Mouse (Mus musculus) thymus, postnatal 0 days (tissue): ENCODE results near the gene Polr3a. TPM values are rescaled to one million over a fixed set of nuclear protein-coding genes. Genes with fewer than 3 reads are reported as not detected.
A peak's percentile ranks its signal among the peaks of the same experiment; 100 is the strongest.

Experiments used
- DNase-seq: peaks from one replicate; pipeline ENCODE4 v3.0.0-alpha.2; 2015; ENCODE audit warnings: low spot score
- polyA plus RNA-seq: library from polyadenylated mRNA; unstranded; fragments of >200 nt; fragmentation: Nextera tagmentation; extraction: Ambion mirVana; gene quantifications from 2 replicates; pipeline ENCODE4 v1.2.1, GENCODE M21; 2015

Gene Polr3a
- polyA plus RNA-seq = 14.7 and 18.5 TPM in 2 replicates

DNA sequence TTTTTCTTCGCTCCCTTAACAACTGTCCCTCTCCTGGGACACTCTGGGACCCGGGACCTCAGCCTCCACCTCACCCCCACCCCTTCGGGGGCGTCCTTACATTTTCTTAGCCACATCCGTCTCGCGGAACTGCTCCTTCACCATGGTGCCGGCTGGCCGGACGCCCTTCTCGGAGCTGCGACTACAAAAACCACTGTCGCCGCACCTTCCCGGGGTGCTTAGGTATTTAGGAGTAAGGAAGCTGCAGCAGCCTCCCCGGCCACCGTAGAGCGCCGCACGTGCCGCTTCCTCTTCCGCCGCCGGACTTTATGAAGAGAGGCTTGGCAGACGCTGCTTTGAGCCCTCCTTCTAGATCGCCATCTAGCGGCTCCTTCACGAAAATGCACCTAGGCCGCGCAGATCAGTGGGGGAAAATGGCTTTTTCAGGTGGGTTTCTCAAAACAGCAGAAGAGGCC is at the start of gene Polr3a, which contains the start of gene Rps24:
TSS of gene Polr3a (minus strand) at position 286 of the 455 bp plus-strand sequence.
TSS of gene Rps24 (plus strand) at position 353 of the 455 bp plus-strand sequence.
- peak; percentile 94 for DNase-seq

DNA sequence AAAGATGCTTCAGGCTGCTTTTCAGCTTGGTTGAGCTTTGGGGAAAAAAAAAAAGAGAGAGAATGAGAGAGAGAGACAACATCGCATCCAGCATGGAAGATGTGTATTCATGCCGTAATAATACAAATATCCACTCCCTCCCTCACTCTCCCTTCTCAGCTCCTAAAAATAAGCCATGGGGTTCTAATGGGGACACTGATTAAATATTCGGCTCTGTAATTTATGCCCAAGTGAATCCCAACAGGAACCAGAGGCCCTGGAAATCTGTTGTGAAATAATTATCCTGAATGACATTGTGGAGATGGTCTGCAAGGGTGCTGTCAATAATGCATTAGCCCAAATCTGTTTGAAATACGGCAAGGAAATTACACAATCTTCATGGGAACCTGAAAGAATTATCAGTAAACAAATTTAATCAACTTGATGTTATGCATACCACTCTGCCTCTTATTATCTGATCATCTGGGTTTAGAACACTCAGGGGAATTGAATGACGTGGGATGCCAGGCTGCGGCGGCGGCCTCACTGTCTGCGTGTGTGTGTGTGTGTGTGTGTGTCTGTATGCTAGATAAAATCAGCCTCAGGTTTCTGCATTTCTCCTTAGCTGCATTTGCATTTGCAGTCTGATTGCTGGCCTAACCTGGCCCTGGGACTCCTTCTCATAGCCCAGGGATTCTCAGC is 48.1 kb upstream of the Polr3a start:
- DNase-seq = no peak

DNA sequence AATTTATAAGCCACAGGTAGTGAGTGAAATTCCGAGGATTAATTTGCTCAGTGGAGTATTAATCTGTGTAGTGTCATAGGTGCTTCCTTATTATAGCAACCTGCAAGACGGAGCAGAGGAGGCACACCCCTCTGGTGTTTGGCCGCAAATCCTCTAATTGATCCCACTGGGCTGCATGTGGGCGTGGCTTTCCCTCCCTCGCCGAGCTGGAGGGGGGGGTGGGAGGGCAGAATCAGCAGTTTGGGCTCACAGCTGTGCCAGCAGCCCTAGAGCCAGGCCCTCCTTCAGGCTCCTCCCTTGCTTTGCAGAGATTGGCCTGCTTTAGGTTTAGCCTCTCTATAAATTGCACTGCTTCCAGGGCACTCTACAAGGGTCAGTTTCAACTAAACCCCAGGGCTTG is 43.4 kb upstream of the Polr3a start:
- no peak for DNase-seq

DNA sequence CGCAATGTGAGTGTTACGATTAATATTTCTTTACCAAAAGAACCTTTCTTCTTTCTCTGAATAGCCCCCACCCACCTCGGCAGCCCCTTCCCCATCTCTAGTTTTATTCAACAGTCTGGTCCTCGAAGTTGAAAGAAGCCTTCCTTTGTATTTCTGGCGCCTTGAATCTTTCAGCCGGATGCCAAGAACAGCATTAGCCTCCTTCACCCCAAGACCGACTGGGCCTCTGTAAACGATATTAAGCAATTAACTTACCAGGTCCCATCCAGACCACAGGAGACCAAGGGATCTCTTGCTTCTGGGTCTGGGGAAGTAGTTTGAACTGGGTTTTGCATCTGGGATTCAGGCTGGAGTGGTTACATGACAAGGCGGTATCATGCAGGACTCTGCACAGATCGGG is 39.6 kb upstream of the Polr3a start:
- DNase-seq = no peak

DNA sequence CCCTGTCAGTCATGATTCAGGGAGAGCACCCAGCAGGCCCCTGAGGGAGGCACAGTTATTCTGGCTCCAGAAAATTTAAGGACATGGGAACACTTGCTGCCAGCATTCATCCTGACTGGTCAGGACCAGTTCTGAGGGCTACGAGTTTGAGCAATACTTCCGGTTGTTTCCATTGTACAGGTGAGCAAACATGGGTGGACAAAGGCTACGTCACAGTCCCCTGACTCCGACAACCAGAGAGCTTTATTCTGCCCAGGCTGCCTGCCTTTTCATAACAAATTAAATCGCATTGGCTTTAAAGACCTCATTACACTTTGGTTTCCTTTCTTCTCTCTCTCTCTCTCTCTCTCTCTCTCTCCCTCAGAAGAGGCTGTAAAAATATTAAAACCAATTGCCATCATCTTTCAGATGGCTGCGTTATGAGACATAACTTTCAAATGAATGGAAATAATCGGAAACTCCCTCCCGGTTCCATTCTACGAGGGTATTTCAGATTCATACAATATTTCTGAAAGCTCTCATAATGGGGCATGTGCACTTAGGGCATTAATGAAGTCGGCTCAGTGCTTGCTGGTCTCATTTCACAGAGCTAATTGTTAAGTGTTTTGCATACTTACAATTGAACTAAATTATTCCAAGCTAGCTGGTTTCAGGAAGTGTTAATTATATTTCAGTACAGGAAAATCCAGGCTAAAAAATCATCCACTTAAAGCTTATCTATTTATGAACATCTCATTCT is 39.0 kb upstream of the Polr3a start:
- no peak for DNase-seq

DNA sequence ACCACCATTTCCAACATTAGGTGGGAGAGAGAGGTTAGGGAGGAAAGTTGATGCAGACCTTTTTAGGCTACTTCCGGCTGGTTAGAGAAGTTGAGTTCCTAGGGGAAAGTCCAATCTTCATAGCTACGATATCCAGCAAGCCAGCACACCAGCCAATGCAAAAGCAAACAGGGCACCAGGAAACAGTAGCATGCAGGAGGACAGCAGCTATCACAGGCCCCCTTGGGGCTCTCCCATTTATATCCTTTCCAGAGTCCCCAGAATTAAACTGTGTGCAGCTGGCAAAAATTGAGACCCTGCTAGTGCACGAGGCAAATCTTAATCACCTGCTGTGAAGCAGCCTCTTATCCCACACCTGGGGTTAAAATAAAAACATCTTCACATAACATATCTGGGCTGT is 38.3 kb upstream of the Polr3a start:
- no peak for DNase-seq

DNA sequence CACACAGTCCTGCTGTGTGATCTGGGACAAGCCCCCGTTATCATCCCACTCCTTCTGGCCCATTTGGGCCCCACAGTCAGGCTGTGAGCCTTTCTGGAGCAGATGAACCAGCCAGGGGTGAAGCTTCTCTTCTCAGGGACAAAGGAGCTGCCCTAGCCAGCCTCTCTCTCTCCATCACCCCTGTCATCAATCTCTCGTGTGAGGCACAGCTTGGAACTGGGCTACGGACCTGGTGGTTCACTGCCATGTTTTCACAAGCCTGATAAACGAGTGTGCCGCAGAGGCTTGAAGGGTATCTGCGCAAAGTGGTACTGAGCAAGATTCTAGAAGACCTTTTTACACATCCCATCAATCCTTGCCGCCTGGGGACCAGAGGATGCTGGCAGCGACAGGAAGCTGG is 34.7 kb upstream of the Polr3a start:
- no peak for DNase-seq

DNA sequence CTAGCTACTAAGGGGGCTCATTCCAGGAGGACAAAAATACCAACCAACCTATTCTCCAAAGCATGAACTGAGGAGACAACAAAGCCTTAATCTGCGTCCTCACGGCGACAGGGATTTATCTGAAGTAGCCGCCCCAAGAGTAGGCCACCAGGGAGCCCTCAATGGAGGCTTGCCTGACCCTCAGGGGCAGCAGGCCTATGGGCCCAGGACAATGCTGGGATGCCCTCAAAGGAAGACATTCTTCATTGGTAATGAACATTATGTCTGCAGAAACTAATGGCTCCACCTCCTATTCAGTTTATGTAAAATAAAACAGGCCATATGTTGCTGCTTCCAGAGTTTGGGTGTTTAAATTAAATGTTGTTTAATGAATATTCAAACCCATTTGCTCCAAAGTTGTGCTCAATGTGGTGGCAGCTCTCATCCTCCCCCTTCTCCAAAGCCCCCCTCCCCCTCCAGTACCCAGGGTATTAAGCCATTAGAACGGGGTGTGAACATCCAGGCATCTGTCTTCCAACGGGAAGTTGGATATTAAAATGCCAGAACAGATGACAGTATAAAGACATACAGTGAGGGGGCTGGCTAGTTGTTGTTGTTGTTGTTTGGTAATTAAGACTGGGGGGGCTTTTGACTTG is 25.8 kb upstream of the Polr3a start:
- no peak for DNase-seq

DNA sequence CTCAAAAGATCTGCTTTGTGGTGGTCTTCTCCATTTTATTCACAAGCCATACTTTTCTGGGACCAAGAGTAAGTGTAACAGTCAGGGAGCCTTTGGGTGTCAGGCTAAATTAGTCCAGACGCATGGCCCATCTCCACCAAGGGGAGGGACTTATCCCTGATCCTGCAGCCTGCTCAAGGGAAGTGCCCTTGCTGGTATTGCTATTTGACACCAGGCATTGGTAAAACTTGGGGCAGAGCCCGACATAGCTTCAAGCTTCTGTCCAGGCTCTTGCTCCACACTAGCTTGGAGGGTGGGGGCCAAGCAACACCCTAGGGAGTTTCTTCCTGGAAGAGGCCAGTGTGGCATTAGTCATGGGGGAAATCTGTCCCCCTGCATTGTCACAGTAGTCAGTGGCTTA is 23.8 kb upstream of the Polr3a start:
- no peak for DNase-seq

DNA sequence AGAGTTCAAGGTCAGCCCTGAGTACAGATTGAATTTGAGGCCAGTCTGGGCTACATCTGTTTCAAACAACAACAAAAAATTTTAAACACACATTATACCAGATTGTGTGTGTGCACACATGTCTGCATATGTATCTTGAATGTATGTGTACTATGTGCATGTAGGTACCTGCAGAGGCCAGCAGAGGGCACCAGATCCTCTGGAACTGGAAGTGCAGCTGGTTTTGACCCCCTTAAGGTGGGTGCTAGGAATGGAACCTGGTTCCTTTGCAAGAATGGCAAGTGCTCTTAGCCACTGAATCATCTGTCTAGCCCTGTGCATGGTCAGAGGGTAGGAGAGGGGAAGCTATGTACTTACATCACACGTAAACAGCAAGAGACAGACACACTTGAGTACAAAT is 23.4 kb upstream of the Polr3a start:
- no peak for DNase-seq

DNA sequence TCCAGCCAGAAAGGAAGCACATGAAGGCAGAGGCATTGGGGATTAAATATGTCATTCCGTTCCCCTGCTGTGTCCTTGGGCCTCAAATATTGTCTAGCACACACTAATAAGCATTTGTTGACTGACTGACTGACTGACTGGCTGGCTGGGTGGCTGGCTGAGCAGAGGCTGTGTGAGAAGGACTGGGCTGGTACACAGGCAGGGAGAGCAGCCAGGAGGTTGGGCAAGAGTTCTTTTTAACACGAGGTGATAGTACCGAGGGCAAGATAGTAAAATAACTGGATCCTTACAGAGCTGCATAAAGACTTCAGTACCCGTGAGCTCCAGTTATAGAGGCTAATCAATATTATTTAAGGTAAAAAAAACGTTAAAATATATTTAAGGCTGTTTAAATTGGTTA is 22.7 kb upstream of the Polr3a start:
- no peak for DNase-seq

DNA sequence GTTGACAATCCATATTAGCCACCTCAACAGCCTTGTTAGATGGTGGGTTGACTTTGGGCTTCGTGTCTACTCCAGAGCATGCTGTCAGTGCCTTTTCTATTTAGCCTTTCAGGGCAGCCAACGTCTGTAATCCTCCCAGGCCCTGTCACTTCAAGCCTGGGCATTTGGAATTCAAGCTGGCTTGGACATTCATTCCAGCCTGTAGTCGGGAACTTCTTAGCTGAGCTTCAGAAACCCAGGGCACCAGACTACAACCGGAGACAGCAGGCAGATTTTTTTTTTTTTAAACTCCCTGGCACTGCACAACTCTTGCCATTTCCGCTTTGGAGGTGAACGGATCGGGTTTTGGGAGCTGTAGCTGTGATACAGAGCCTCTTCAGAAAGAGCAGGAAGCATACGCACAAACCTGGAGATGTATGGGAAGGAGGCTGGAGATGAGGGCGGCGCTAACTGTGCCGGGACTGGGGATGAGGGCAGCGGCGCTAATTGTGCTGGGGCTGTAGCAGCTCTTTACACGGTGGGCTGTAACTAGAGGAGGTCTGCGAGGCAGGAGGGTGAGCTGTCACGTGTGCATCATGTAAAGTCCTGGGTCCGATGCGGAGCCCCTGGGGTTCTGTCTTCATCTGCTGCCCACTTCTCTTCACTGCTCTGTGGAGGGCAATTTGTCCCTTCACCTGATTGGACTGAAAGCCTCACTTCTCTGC is 21.4 kb upstream of the Polr3a start:
- DNase-seq = no peak

DNA sequence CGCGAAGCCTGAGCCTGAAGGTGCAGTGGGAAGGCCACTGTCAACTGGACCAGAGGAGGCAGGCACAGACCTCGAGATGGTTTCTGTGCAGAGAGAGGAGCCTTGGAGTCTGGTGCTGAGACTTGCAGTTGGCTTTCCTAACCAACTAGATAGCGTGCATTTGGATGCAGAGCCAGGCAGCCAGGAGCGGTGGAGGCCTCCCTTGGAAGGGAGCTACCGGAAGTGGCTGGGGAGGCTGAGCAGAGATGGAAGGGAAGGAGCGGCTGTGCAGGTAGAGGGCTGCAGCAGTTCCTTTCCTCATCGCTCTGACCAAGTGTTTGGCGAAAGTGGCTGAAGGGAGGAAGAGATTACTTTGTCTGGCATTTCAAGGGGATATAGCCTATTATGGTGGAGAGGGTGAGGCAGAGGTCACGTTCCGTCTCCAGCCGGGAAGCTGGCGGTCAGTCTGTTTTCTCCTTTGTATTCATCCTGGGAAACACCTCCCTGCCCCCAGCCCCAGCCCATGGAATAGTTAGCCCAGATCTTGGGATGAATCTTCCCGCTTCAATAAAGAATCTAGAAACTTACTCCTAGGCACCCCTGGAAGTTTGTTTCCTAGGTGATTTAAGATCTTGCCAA is 20.7 kb upstream of the Polr3a start:
- DNase-seq = no peak

DNA sequence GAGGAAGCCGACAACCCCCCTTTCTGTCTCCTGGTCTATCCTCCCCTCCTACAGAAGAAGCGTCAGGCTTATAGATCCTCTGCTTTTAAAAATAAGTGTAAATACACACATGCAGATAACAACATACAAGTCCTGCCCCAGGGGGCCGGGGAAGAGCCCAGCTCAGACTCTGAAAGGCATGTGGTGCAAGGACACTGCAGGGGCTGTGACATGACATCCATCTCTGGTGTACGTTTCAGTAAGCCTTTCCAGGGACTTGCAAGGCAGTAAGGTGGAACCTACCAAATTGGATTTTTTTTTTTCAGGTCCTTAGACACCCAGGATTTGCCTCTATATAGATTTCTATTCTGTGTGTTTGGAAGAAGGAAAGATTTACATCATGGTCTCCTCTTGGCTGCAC is 14.4 kb upstream of the Polr3a start:
- DNase-seq = no peak

DNA sequence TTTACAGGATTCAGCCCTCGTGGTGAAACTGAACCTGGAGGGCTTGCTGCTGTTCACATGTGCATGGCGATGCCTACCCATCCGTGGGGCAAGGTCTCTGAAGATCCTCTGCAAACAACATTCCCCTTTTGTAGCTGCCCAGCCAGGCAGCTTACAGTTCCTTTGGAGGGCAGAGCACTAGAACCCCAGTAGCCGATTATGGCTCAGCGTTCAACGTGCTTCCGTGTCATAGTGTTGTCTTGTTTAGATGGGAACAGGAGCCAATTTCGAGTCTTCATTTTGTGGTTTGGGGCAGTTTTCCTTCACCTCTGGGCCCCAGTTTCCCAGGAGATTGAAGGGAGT is 14.0 kb upstream of the Polr3a start:
- no peak for DNase-seq

DNA sequence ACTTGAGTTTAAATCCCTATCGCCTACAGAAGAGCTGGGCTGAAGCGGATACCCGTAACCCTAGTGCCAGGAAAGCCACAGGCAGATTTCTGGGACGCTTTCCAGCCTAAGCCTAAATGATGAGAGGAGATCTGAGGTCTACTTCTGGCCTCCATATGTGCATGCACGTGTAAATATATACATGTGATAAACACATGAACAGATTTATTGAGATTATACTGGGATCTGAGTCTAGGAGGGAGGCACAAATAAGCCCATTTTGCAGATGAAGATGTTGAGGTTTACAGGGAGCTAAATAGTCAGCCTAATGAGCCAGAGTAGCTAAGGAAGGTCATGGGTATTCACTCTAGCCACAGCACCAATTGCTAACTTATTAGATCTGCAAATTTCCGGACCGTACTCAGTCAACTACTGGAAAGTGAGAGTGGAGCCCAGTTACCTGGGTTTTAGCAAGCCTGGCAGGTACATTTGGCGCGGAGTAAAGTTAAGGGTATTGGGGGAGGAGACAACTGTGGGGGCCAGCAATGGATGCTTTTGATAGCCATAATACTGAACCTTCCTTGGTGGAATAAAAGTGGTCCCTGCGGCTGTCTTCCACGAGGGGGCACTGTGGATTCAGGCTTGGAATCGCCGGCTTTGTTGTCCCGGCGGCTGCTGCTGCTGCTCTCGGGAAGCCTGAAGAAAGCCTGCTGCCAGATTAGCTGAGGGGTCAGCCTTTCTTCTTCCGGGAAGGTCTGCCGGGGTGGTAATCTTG is 13.4 kb upstream of the Polr3a start:
- peak; percentile 51 for DNase-seq

DNA sequence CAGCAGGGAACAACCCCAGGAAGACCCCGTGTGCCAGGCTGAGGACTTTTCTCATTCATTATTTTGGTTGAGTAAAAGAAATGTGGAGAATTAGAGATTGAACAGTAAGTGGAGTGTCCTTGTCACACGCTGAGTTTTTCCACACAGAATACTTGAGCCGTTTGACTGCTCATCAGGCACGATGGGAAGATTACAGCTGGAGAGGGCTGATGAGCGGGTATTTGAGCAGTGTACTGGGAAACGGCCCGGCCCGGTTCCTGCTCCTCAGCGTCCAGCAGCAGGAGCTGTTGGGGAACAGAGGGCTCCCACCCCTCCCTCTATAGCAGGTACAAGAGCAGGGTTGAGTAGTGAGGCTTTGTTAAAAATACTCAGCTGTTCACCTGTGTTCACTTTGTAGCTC is 12.6 kb upstream of the Polr3a start:
- DNase-seq = no peak

DNA sequence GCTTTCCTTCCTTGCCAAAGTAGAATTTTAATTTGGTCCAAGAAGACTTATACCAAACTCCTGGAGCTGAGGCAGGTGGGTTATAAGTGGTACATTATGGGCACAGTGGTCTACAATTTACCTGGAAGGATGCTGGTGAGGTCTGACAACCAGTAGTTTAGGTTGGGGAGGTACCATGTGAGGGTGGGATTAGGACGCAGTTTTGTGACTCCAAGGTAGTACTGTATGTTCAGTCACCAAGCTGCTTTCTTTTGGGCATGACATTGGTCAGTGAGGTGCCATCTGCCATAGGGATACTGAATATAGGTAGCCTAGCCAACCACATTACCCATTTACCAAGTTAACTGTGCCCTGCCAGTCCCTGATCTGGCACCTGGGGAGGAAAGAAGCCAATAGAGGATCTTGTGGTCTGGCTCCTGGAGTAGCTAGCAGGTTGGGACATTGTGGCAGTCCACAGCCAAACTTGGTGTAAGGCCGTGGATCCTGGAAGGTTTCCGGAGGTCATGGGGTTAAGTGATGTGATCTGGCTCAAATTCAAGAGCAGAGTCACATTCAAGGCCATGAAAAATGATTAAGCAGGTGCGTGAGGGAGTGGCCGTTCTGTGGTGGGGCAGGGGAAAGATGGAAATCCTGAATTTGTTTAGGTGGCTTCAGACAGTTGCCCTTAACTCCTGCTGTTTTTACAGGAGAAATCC is 11.8 kb upstream of the Polr3a start:
- no peak for DNase-seq

DNA sequence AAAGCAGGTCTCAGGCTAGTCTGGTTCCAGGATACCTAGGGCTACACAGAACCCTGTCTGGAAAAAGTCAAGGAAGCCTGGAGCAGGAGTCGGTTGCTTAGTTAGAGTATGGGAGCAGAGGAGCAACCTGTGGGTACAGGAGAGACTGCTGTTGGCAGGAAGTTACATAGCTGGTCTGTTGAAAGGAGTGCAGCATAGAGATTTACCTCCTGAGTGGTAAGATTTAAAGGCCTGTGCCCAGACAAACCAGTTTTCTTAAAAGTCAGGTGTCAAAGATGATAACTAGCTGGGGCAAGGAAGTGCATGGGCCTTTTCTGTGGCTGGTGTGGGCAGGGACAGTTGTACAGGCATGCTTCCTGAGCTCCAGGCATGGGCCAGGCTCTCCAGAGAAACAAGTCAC is 10.6 kb upstream of the Polr3a start:
- DNase-seq = no peak

DNA sequence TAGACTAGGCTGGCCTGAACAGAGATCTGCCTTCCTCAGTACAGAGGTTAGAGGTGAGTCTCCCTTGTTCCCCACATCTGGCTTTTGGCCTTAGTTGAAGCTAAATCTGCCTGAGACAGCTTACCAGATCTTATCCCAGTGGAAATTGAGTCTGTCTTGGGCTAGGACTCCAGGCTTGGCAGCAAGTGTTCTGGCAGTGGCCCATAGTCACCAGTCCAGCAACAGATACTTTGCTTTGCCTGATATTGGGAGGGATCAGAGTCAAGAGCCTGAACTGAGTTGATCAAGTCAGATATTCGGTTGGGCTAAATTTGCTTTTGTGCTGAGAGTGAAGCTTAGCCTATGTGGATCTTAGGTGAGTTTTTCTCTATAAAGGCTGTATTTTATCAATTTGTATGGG is 9.6 kb upstream of the Polr3a start:
- DNase-seq = no peak
